Mouse (Mus musculus) hindbrain, embryonic 11.5 days (tissue): ENCODE data around the gene Gm10300. TPM values are rescaled to one million over a fixed set of nuclear protein-coding genes. Genes with fewer than 3 reads are reported as not detected.

ENCODE experiments used
- ATAC-seq: fragments of 200-750 bp; cut with Nextera tagmentation; 2 replicates; pipeline ENCODE4 v1.8.0; 2017; ENCODE audit warnings: mild to moderate bottlenecking, moderate TSS enrichment, moderate library complexity; ENCODE audit not compliant: low FRiP score
- DNase-seq: peaks from one replicate; pipeline ENCODE4 v3.0.0-alpha.2; 2015; ENCODE audit warnings: low spot score
- H3K27ac ChIP-seq: fragments of 300-500 bp; sonication (generic); 2 replicates; pipeline ENCODE4 v1.5.1; 2014; ENCODE audit warnings: mild to moderate bottlenecking, low read depth, low read length
- H3K27me3 ChIP-seq: fragments of 300-500 bp; sonication (generic); 2 replicates; pipeline ENCODE4 v1.6.1; 2014; ENCODE audit warnings: mild to moderate bottlenecking, low read length, moderate library complexity, mixed read lengths; ENCODE audit not compliant: control insufficient read depth, insufficient read depth
- H3K36me3 ChIP-seq: fragments of 300-500 bp; sonication (generic); 2 replicates; pipeline ENCODE4 v1.6.1; 2014; ENCODE audit warnings: mild to moderate bottlenecking, low read length, moderate library complexity, mixed read lengths; ENCODE audit not compliant: control insufficient read depth, insufficient read depth
- H3K4me1 ChIP-seq: fragments of 300-500 bp; sonication (generic); replicated peaks from 2 replicates; pipeline ENCODE4 v1.6.1; 2014; ENCODE audit warnings: low read length, mixed read lengths; ENCODE audit not compliant: control insufficient read depth, insufficient read depth
- H3K4me2 ChIP-seq: fragments of 300-500 bp; sonication (generic); replicated peaks from 2 replicates; pipeline ENCODE4 v1.6.1; 2014; ENCODE audit warnings: mild to moderate bottlenecking, low read depth, low read length
- H3K4me3 ChIP-seq: fragments of 300-500 bp; sonication (generic); 2 replicates; pipeline ENCODE4 v1.5.1; 2014; ENCODE audit warnings: low read depth, low read length
- H3K9ac ChIP-seq: fragments of 300-500 bp; sonication (generic); 2 replicates; pipeline ENCODE4 v1.6.1; 2014; ENCODE audit warnings: low read depth, low read length
- H3K9me3 ChIP-seq: fragments of 300-500 bp; sonication (generic); 2 replicates; pipeline ENCODE4 v1.6.1; 2016; ENCODE audit warnings: low read length; ENCODE audit not compliant: control insufficient read depth
- WGBS: fragments of 180-500 bp; shearing (Covaris S2); extraction: QIAGEN DNeasy Blood & Tissue Kit; methylation state at CpG from one replicate; pipeline ENCODE4 v1.1.7; 2014; 5-methylcytosine and 5-hydroxymethylcytosine counted together
- polyA plus RNA-seq: library from polyadenylated mRNA; unstranded; fragments of >200 nt; fragmentation: Nextera tagmentation; extraction: Ambion mirVana; gene quantifications from 2 replicates; pipeline ENCODE4 v1.2.1, GENCODE M21; 2014

The Gm10300 gene
- polyA plus RNA-seq, 1 experiment from 2014 or later = 0.08 TPM

GRCm38 (mm10) chr4:132072946-132073345, 1.6 kb upstream of the Gm10300 start:
- ATAC-seq = no peak
- Histone ChIP-seq H3K27me3 (peaks cover 3% of the 10 kb centered on the region; the same call in 1 of the 2 replicates), H3K9me3 (no peaks in the 10 kb centered on the region), H3K9ac (no peak overlapping the region), H3K4me1 (peaks cover 4% of the 10 kb centered on the region; the same call in 1 of the 2 replicates), H3K27ac (no peak overlapping the region), H3K36me3 (no peaks in the 10 kb centered on the region), H3K4me2 (peak overlapping the region; percentile 6; the same call in 1 of the 2 replicates), H3K4me3 (no peak overlapping the region)
- WGBS = 62% methylated on average over 6 of the region's 6 CpGs
- no peak for DNase-seq

DNA sequence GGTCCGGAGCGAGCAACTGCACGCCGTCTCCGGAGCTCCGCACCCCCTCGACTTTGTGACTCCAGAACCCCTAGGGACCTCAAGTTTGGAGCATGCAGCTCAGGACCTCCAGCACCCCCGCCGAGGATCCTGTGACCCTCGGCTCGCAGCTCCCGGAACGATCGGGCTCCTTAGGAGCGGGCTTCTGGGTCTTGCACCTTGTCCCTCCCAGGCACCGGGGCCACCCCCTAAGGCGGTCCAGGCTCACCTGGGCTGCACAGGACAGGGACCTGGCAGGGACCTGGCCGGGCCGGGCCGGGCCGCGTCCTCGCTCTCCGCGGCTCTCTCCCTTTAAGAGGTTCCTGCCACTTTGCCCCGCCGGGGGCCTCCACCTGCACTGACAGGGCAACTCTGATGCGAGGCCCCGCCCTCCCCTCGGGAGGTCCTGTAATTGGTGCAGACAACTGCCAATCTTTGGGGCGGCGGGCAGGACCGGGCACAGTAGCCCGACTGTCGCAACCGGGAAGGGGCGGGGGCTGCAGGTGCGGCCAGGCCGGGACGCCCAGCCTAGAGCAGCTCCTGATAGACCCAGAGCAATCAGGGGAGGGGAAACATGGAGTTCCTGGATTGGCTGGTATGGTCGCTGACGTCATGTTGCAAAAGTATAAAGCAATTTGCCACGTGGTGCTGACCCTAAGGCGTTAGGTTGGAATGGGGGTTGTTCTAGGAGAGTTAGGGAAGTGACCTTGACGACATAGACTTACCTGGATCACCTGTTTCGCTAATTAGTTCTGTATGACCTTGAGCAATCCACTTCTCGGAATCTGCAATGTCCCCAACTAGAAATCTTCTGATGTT, 654 bp downstream of the Gm10300 start, which contains the start of gene Epb41:
Gene Epb41, minus strand, starts transcription at position 389 of the 837 bp plus-strand sequence.
- 2% methylated on average over 47 of the region's 47 CpGs for WGBS
- H3K4me3 ChIP-seq = peak within 1 kb of the TSS; percentile 80
- no peak within 1 kb of the TSS; the same call in 1 of the 2 replicates for H3K27ac ChIP-seq
- no peaks in the 10 kb centered on the region for H3K9me3 ChIP-seq
- H3K4me1 ChIP-seq = peaks cover 4% of the 10 kb centered on the region; the same call in 1 of the 2 replicates
- ATAC-seq = peak; percentile 96
- peaks cover 3% of the 10 kb centered on the region; the same call in 1 of the 2 replicates for H3K27me3 ChIP-seq
- H3K9ac ChIP-seq = peak within 1 kb of the TSS; percentile 77
- DNase-seq = peak; percentile 94
- no peaks in the 10 kb centered on the region for H3K36me3 ChIP-seq
- peak within 1 kb of the TSS; percentile 99 for H3K4me2 ChIP-seq

GRCm38 (mm10) chr4:132075796-132076195, 1.3 kb downstream of the Gm10300 start:
- H3K4me2 ChIP-seq = peak overlapping the region; percentile 99; the same call in 1 of the 2 replicates
- DNase-seq = no peak
- no peak for ATAC-seq
- WGBS = 44% methylated on average over 1 of the region's 1 CpGs
- no peaks in the 10 kb centered on the region for H3K36me3 ChIP-seq
- H3K9me3 ChIP-seq = no peaks in the 10 kb centered on the region
- peaks cover 4% of the 10 kb centered on the region; the same call in 1 of the 2 replicates for H3K4me1 ChIP-seq
- peaks cover 3% of the 10 kb centered on the region; the same call in 1 of the 2 replicates for H3K27me3 ChIP-seq
- no peak overlapping the region for H3K9ac ChIP-seq
- H3K27ac ChIP-seq = no peak overlapping the region
- peak overlapping the region; percentile 80; the same call in 1 of the 2 replicates for H3K4me3 ChIP-seq

DNA sequence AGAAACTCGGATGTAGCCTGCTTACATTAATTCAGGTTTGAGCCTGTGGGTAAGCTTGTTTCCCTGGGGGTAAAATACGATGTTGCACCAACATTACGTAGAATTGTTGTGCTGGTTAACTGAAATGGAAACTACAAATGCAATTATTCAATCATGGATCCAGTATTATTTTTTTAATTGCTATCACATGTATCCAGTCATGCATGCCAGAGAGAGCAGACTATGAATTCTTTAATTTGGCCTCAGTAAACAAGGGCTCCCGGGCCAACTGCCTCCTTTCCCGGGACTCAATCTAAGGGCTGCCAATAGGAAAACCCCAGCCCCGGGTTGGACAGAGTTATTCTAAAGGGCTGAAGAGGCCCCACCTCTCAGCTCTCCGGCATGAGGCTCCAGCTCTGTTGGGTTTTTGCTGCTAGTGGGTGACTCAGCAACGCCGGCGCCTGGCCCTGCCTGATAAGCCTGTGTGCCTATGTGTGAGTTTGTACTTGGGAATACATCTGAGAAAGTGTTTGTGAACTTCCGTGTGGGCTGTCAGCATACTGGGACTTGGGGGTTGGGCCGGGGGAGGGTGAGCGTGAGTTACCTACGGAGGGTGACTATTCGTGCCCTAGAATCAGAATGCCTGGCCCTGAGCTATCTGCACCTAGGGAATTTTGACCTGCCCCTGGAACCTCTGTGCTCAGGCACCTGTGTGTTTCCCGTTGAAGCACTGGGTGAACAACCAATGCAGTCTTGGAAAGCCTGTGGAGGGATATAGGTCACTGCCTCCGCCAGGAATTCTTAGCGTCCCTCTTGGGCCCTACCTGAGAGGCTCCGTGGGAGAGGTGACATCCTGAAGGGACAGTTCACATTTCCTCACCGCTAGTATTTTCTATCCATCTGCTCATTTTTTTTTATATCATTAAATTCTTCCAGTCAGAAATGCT, 2.2 kb downstream of the Gm10300 start:
- no peak overlapping the region for H3K4me3 ChIP-seq
- H3K9me3 ChIP-seq = no peaks in the 10 kb centered on the region
- DNase-seq (peak; percentile 21), ATAC-seq (no peak)
- H3K36me3 ChIP-seq = no peaks in the 10 kb centered on the region
- no peak overlapping the region for H3K27ac ChIP-seq
- peaks cover 3% of the 10 kb centered on the region; the same call in 1 of the 2 replicates for H3K27me3 ChIP-seq
- 37% methylated on average over 20 of the region's 20 CpGs for WGBS
- H3K4me2 ChIP-seq = no peak overlapping the region
- H3K4me1 ChIP-seq = peaks cover 4% of the 10 kb centered on the region; the same call in 1 of the 2 replicates
- no peak overlapping the region for H3K9ac ChIP-seq

- no peaks in the 10 kb centered on the region for H3K36me3 ChIP-seq
- peaks cover 3% of the 10 kb centered on the region; the same call in 1 of the 2 replicates for H3K27me3 ChIP-seq
- 74% methylated on average over 7 of the region's 7 CpGs for WGBS
- H3K4me3 ChIP-seq = no peak overlapping the region
- peaks cover 4% of the 10 kb centered on the region; the same call in 1 of the 2 replicates for H3K4me1 ChIP-seq
- no peak for ATAC-seq
- H3K27ac ChIP-seq = no peak overlapping the region
- no peak overlapping the region for H3K4me2 ChIP-seq
- H3K9me3 ChIP-seq = no peaks in the 10 kb centered on the region
- no peak overlapping the region for H3K9ac ChIP-seq
- DNase-seq = no peak
Measured at GRCm38 (mm10) chr4:132077445-132077844, 2.9 kb downstream of the Gm10300 start.

GRCm38 (mm10) chr4:132078296-132078714, 3.8 kb downstream of the Gm10300 start:
- H3K27me3 ChIP-seq = peaks cover 3% of the 10 kb centered on the region; the same call in 1 of the 2 replicates
- no peak for DNase-seq
- H3K4me1 ChIP-seq = peaks cover 4% of the 10 kb centered on the region; the same call in 1 of the 2 replicates
- H3K9ac ChIP-seq = no peak overlapping the region
- no peak overlapping the region for H3K4me3 ChIP-seq
- no peak overlapping the region for H3K27ac ChIP-seq
- H3K4me2 ChIP-seq = no peak overlapping the region
- no peaks in the 10 kb centered on the region for H3K36me3 ChIP-seq
- H3K9me3 ChIP-seq = no peaks in the 10 kb centered on the region
- ATAC-seq = no peak
- 69% methylated on average over 7 of the region's 7 CpGs for WGBS

DNA sequence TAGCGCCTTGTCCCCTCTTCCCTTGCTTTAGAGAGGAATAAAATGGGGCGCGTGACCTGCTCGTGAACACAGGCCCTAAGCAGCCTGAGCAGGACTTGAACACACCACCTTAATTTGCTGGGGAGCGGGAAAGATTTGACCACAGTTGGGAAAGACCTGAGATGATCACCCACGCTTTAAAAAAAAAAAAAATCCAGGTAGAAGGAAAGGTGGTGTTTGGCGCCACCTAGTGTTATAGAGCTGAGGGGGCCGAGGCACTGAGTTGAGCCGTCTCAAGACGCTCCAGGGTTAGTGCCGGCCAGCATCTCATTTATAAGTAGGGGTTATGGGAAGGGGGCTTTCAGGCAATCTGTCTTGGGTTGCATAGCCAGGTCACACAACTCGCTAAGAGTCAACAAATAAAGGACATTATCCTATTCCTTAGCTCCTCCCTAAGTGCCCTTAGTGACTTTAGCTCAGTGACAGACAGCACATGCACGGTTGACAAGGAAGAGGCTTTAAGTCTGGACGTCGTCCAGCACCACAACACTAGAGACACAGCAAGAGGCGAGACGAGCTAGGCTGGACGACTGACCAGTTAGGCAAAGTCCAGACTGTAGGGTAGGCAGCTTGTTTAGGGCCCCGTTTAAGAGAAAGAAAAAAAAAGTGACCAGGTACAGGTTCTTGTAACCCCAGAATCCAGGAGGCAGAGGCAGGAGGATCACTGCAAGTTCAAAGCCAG, 5.2 kb downstream of the Gm10300 start:
- Histone ChIP-seq H3K27ac (no peak overlapping the region), H3K4me2 (no peak overlapping the region), H3K27me3 (peaks cover 3% of the 10 kb centered on the region; the same call in 1 of the 2 replicates), H3K4me3 (no peak overlapping the region), H3K9ac (no peak overlapping the region), H3K36me3 (no peaks in the 10 kb centered on the region), H3K4me1 (no peaks in the 10 kb centered on the region), H3K9me3 (no peaks in the 10 kb centered on the region)
- DNase-seq = peak; percentile 86
- WGBS = 19% methylated on average over 19 of the region's 19 CpGs
- no peak for ATAC-seq
